Mouse (Mus musculus): ENCODE data around the gene Megf8.
A peak's percentile ranks its signal among the peaks of the same experiment; 100 is the strongest.
"Not testable (repeated sequence)": the region's sequence is repeated elsewhere in the genome, so short reads cannot be mapped to it uniquely, and the experiment has no call there.

The Megf8 gene

DNA sequence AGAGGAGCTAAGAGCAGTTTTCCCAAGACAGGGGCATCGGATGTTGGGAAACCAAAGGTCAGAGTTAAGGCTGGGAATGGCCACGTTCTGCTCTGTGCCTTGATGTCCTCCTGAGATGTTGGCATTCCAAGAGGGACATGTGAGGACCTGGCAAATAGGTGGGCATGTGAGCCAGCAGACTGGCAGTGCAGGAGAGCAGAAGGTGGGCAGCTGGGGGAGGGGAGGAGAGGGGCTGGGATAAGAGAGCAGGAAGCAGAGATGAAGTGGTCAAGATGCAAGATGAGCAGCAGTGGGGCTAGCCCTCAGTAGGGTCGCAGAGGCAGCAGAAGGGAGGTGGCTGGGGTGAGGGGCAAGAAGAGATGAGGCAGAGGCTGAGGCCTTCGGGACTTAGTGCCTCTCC is 66.9 kb downstream of the Megf8 start:
- DNase-seq (ENCODE audit: low spot score in 2 of 2): no peak

DNA sequence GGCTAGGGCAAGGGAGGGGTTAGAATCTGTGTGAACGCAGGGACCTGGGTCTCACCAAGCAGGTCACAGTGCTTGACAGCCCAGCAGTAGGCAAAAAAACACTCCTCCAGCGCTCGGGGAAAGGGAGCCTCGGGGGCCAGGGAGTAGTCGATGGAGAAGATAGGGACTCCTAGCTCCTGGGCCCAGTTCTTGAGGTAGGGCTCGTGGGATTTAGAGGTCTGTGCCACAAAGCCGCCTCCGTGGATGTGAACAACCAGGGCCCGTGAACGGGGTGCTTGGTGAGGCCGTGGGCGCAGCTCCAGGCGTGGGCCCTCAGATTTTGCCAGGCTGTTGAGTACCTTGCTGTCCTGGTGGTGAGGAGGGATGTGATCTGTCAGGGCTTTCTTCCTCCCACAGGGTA is 67.4 kb downstream of the Megf8 start:
- DNase-seq (ENCODE audit: low spot score in 2 of 2): no peak

DNA sequence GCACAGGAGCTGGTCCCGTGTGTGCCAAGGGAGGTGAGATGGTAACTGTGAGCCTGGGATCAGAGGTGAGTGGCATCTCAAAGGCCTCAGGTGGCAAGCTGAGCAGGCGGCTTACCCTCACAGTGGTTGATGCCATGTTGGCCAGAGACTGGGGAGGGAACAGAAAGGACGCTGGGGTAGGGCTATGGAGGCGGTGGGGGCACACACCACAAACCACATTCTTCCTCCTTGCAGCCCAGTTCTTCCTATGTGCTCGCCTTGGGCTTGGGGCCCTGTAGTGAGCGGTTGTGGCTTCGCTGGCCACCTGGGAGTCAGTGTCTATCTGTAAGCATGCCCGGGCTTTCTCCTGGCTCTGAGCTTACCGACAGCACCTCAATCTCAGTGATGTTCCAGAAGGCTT is 67.9 kb downstream of the Megf8 start:
- no peak for DNase-seq (ENCODE audit: low spot score in 2 of 2)

- no peak for DNase-seq (ENCODE audit: low spot score in 2 of 2)
Observed at GRCm38 (mm10) chr7:25385259-25385658, 68.3 kb downstream of the Megf8 start.

GRCm38 (mm10) chr7:25385850-25386555 is 69.0 kb downstream of the Megf8 start:
- DNase-seq (ENCODE audit: low spot score in 2 of 2): no peak

GRCm38 (mm10) chr7:25387811-25388440 is 71.0 kb downstream of the Megf8 start:
- no peak for DNase-seq (ENCODE audit: low spot score in 2 of 2)

GRCm38 (mm10) chr7:25388916-25389315 is 72.0 kb downstream of the Megf8 start:
- no peak for DNase-seq (ENCODE audit: low spot score in 2 of 2)

- no peak for DNase-seq (ENCODE audit: low spot score in 2 of 2)
Observed at GRCm38 (mm10) chr7:25390054-25390770, 73.2 kb downstream of the Megf8 start.

DNA sequence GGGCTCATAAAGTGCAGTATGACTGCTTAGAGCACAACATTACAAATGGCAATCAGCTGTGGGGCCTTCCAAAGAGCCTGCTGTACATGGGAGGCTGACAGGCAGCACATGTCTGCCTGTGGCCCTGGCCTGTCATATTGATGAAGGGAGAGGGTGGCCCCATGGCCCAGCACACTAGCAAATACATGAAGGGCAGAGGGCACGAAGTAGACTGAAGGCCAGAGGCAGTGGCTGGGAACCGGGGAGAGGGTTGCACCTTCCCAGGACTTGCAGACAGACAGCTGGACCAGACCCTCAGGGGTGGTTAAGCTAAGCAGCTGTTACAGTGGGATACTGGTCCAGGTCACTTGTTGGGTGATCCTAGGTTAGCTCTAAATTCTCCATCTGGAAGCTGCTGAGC is 74.0 kb downstream of the Megf8 start:
- no peak for DNase-seq (ENCODE audit: low spot score in 2 of 2)

GRCm38 (mm10) chr7:25391856-25392453 is 75.0 kb downstream of the Megf8 start:
- DNase-seq (ENCODE audit: low spot score in 2 of 2): no peak

- no peak for DNase-seq (ENCODE audit: low spot score in 2 of 2)
Observed at GRCm38 (mm10) chr7:25392851-25393250, 75.9 kb downstream of the Megf8 start.

GRCm38 (mm10) chr7:25393451-25394210 is 76.7 kb downstream of the Megf8 start:
- no peak for DNase-seq (ENCODE audit: low spot score in 2 of 2)

- no peak for DNase-seq (ENCODE audit: low spot score in 2 of 2)
Observed at GRCm38 (mm10) chr7:25394754-25395153, 77.8 kb downstream of the Megf8 start.

DNA sequence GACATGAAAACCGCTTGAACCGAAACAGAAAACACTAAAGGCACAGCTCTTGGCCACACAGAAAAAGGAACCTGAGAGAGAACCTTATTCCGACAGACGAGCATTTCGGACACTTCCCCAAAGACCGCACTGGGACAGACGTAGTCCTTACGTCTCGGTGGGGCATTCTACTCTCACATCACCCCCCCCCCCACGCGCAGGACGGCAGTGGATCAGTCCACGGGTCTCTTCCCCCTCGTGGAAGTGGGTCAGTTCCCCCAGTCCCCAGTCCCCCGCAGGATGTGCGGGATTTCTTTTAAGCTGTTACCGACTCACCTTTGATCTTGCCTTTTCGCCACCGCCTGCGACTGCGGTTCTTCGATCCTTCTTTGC is 78.2 kb downstream of the Megf8 start:
- no peak for DNase-seq (ENCODE audit: low spot score in 2 of 2)

DNA sequence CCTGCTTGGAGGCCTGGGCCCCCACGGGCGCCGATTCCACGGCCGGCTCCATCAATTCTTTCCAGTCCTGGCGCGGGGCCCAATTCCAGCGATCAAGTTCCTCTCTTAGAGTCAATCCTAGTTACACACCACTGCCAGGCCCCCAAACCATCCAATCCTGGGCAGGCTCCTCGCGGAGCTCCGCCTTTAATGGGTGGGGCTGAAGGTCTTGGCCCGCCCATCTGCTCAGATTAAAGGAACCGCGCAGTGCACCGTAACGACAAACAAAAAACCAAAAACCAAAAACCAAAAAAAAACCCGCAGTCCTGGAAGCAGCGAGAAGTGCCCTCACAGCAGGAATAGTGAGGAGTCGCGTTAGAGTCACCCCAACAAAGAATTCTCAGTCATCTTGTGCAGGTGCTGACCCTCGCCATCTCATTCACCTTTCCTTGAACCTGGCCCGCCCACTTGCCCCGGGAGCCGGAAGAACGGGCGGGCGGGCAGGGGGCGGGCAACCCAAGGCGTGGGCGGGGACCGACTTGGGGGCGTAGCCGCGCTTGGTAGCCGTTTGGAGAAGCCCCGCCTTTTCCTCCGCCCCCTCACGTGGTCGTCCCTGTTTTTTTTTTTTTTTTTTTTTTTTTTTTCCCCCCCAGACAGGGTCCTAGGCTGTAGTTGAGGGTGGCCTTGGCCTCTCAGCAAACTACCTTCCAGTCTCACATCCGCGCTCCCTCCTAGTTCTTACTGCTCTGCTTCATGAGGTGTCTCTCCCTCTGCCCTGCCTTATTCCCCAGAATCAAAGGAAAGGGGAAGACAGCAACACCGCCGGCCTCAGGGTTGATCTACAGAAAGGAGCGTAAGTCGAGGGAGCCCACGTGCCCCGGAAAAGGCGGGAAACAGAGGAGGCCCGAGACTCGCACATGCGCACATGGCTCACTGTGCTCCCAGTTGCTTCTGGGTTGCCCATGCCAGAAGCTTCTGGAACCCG is 78.9 kb downstream of the Megf8 start:
- peak; percentile 96 for DNase-seq (ENCODE audit: low spot score in 2 of 2)

DNA sequence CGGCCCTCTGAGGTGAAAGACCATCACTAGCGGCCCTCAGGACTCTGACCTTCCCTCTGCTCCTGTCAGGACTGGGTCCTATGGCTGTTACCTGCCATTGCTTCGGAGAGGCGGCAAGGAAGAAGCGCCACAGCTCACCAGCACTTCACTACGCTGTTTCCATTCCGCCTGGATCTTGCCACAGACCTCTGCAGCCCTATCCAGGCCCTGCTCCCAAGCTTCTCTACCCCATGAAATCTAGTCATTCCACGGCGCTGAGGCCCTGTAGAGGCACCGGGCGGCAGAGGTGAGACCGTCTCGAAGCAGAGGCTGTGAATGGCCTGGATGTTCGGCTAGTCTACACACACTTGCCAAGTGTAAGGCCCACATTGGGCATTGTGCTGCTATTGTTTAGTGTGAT is 79.7 kb downstream of the Megf8 start:
- no peak for DNase-seq (ENCODE audit: low spot score in 2 of 2)

DNA sequence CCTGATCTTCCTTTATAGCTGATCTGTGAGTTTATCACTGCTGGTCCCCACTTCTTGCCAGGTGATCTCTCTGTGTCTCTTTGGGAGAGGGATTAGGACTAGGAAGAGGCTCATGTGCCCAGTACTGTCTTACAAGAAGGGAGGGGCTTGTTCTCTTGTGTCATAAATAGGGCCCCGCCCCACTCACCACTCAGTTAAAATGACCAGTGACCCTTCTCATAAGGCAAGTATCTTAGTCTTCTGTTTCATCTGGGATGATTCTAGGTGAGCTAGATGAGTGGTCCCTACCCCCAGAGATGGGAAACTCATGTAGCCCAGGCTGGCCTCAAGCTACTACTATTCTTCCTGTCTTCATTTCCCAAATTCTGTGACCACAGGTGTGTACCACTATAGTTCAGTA is 81.6 kb downstream of the Megf8 start, which contains the start of gene Lipe:
Lipe (minus strand) TSS at position 101 of the 400 bp plus-strand sequence.
- DNase-seq (ENCODE audit: low spot score in 2 of 2): no peak

GRCm38 (mm10) chr7:25399028-25399427 is 82.1 kb downstream of the Megf8 start:
- not testable (repeated sequence) for DNase-seq (ENCODE audit: low spot score in 2 of 2)

- no peak for DNase-seq (ENCODE audit: low spot score in 2 of 2)
Observed at GRCm38 (mm10) chr7:25401551-25401950, 84.6 kb downstream of the Megf8 start.

GRCm38 (mm10) chr7:25401986-25402385 is 85.0 kb downstream of the Megf8 start:
- DNase-seq (ENCODE audit: low spot score in 2 of 2): no peak

- no peak for DNase-seq (ENCODE audit: low spot score in 2 of 2)
Observed at GRCm38 (mm10) chr7:25402671-25403101, 85.7 kb downstream of the Megf8 start.
